Mouse (Mus musculus): ENCODE results near the gene Disc1.

GRCm38 (mm10) chr8:125069304-125069703 is 15.3 kb downstream of the Disc1 start:
- TF ChIP-seq GATA1 (IDR thresholded peaks at IDR 0.05; ENCODE audit: low read length) (no peak), TAL1 (IDR thresholded peaks at IDR 0.05; ENCODE audit: low read length) (no peak)

Measured in erythroblast, embryonic 14.5 days (primary cell).